Mouse (Mus musculus): ENCODE results near the gene Cav3.
A peak's percentile ranks its signal among the peaks of the same experiment; 100 is the strongest.

GRCm38 (mm10) chr6:112494620-112495081, 35.3 kb downstream of the Cav3 start:
- TF ChIP-seq CTCF (IDR thresholded peaks at IDR 0.05; ENCODE audit: low read depth, low read length) (peak; percentile 14), POLR2A (IDR thresholded peaks at IDR 0.05; ENCODE audit: insufficient read depth, low read length) (no peak)
